Mouse (Mus musculus) adrenal gland, adult (tissue): ENCODE data around the gene Dnah11.
"Not testable (repeated sequence)": the region's sequence is repeated elsewhere in the genome, so short reads cannot be mapped to it uniquely, and the experiment has no call there.

ENCODE experiments used
- DNase-seq, 2 experiments: peaks; one replicate each; pipeline ENCODE4 v3.0.0; 2022 to 2023; ENCODE audit warnings: low spot score in 1 of 2; ENCODE audit not compliant: inconsistent age in 2 of 2

Gene Dnah11

DNA sequence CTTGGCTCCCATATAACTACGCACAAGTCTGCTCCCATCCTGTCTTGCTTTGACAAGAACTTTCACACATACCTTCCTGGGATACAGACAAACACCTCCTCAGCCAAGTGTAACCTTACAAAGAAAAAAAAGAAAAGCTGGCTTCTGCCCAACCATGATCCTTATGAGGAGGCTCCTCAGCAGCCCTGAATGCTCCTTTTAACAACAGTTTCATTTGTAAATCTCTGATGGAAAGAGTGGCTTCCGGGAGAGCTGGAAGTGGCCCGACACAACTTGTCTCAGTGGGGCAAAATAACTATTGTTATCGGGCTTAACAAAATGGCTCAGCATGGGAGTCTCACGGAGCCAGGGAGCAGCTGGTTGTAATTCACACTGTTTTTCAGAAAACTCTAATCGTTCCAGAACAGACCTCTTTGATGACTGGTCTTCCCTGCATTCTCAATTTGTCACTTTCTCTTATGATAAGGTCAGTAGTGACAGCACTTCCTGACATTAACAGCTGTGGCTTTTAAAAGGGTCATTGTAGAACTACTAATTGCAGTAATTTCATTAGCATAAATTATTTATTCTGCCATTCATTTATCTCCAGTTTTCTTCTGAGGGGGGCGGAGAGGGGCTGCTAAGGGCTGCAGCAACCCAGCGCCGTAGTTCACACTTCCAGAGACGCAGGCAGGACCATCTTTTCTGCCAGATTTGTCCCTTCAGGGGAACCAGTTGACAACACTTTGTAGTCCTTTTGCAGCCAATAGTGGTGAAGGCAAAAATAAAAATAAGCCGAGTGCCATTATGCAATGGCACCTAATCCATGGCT lies 209.6 kb downstream of the Dnah11 start:
- no peak for DNase-seq

DNA sequence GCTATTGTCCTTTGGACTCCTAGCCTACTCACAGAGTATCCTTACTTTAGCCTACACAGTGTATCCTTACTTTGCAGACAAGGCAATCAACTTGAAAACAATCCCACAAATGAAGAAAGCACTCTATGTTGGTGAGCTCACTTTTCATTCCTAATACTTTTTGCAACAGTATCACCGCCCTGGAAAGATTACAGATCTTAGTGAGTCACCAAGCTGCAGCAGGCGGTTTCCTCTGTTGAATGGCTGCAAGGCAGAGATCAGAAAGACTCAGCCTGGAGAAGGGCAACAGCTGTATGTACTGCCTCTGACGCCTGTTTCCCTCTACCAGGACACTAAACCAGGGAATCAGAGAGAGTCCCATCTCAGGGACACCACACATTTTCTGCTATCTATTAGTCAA lies 218.5 kb downstream of the Dnah11 start:
- DNase-seq, result peak; percentile 14 to 35

DNA sequence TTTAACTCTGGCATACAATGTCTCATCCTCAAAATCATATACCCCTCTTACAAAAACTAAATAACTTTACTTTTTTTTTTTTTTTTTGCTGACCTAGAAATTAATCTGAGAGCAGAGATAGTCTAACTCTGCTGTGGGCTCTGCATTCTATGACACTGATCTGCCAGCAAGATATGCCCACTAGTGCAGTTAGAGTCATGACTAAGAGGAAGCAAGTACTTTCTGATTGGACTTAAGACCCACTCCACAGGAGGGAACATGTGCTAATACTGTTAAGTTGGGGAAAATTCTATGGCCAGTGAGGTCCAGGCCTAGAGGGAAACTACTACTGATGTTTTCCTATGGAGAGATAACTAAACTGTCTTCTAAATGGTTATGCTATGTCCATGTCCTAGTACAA lies 225.1 kb downstream of the Dnah11 start:
- no peak for DNase-seq

DNA sequence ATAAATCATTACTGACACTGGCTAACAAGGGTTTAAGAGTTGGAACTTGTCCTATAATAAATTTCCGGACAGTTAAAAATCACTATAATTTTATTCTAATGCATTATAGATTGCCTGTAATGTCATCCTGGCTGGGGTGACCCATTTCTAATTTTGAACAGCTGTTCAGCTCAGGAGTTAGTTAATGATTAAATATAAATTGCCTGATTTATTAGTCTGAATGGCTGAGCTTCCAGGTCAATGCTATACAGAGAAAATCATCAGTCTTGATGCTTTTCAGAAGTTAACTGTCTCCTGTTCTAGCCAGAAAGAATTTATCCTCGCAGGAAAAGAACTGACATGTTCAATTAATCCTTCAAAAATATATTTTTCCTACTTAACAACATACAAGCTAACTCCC lies 236.1 kb downstream of the Dnah11 start:
- no peak for DNase-seq

DNA sequence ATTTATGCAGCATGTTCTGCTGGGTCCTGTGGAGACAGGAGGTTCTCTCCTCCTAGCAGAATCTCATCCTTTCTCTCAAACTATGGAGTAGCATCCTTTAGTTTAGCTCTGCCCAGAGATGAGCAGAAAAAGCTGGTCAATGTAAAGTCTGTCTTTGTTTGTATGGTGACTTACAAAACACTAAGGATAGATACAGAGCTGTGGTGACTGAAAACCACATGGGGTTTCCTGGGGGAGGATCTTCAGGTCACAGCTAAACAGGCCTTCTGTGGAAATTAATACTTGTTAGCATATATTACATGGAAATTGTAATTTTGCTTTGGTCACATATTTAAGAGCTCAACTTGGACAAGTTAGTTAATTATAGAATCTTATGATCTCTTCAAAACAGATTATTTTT lies 239.6 kb downstream of the Dnah11 start:
- DNase-seq, result no peak

DNA sequence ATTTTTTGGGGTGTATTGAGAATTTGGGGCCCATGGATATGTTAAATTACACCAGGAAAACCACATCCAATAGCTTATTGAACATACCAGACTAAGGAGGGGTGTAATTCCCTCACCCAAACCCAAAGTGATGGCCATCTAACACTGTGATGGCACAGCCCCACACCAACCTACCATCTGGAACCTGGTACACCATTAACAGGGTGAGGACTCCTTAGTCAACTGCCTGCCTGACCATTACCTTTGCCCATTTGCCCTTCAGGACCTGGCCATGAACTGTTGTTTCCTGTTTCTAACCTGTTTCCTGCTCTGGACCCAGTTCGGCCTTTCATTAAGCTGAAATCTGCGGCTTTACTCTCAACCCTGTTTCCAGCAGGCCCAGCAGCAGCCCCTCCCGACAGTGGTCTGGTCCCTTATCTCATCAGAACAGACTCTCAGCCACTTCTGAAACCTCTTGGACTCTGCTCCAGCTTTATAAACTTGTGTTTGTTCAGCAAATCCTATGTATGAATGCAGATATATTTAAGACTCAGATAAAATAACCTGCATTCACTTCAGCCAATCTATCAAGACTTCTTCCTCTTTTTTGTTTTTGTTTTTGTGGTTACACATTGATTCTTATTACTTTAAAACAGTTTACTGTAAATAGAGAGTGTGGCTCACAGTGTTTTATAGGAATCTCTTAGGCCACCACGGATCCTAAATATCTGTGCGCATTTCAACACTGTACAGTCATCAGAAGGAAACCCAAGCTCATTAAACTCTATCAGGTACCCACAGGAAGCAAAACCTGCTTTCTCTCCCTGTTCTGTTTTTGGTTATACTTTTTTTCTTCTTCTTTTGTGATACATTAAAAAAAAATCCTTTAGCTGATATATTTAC lies 251.8 kb downstream of the Dnah11 start:
- DNase-seq, result no peak

DNA sequence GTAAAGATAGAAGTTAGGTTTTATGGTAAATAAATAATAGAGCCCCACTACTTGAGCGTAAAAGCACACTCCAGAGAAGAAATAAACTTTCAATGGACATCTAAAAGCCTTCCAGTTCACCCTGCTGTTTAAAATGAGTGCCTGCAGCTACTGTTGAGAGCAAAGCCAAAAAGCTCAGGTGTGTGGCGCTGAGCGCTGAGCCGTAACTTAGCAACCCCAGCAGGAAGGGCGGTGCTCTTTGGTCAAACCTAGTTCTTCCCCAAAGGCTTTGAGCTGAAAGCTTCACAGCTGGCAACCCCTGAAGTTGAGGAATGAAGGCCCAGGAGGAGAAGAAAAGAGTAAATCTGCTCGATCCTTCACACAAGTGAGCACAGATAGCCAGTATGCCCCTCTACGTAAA lies 256.9 kb downstream of the Dnah11 start:
- DNase-seq, result no peak

DNA sequence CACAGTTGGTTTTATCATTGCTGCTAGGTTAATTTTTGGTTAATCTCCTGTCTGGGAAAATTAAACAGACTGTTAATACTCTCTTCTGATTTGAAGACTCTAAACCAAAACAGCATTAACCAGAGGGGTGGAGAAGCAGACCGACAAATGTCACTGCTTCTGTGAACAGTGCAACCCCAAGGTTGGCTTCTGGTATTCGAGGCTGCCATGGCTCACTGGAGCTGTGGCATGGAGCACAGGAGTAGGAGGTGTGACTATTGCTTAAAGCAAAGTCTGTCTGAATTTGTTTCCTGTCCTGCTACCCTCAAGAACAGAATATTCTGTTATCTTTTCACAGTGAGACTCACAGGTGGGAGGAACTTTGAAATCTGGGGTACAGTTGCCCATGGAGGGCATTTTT lies 260.6 kb downstream of the Dnah11 start:
- DNase-seq, result no peak

DNA sequence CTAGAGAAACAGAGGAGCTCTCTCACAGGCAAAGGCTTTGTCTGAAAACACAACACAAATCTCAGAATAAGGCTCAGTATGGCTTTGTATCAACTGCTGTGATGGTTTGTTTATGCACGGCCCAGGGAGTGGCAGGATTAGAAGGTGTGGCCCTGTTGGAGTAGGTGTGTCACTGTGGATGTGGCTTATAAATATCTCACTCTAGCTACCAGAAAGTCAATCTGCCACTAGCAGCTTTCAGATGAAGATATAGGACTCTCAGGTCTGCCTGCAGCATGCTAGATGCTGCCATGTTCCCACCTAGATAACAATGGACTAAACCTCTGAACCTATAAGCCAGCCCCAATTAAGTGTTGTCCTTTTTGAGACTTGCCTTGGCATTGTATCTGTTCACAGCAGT lies 266.8 kb downstream of the Dnah11 start:
- DNase-seq, result no peak

DNA sequence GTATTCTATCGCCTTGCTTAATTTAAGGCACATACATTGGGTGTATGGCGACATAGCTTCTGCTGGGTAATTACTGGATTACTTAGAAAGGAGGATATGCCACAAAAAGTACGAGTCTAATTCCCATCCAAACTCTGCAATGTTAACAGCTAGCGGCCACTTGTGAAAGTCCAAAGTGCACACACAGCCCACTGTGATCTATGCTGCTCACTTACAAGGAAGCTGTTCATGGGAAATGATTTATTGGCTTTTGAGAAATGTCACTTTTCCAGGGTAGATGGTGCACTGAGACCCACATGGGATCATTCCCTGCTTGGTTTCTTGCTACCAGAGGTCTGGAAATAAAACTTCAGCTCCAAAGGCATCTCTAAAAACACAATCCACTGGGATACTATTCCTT lies 269.1 kb downstream of the Dnah11 start:
- DNase-seq, result no peak

DNA sequence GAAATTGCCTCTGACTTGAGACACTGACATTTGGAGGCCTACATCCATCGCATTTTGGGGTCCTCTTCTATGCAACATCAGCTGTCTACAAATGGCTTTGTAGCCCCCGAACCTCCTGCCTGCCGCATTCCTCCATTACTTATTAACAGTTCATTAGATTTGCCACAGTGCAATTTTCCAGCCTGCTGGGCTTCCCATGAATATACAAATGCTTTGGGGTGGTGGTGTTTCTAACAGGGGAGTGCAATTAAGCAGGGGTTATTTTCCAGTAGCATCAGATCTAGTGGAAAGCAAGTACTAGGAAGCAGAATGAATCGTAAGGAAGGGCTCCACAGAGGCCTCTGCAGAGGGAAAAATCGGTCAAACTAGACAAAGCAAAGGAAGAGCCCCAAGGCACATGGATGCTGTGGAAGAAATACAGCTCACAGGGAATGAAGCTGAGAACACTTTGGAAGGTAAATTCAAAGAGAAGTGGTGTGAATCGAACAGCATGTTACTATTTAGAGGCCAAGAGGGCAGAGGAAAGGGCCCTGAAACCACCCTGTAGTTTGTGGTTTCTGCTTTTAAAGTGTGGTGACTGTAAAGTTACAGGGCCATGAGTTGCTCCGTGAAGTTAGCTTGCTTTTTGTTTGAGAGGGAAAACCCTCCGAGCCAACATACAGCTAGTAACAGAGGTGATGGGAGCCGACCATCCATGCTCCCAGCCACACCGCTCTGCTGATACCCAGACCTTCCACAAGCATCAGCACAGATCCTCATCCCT lies 282.8 kb downstream of the Dnah11 start:
- no peak for DNase-seq

DNA sequence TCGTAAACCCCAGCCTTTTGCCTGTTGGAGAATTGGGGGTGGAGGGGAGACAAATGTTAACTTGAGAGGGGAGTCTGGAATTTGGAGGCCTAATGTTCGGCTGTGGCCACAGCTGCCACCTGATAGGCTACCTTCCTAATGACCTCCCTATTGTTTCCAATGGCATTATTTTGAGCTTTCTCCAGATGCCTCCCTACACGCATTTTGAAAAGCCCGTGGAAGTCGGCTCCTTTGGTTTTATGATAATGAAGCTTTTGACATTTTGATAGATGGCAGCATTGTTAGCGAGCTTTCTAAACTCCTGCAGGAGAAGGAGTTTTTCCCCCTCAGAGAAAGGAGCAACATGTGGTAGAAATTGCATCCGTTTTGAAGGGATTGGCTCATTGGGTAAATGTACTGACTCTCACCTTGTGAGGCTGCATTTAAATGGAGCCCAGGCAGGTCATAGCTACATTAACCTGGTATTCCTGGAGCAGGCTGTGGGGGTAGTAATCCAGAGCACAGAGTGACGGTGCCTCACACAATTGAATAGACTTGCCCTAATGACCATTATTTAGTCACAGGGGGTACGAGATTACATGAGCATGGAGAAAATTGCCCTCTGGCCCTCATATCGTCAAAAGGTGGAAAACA lies 284.1 kb downstream of the Dnah11 start:
- no peak for DNase-seq

DNA sequence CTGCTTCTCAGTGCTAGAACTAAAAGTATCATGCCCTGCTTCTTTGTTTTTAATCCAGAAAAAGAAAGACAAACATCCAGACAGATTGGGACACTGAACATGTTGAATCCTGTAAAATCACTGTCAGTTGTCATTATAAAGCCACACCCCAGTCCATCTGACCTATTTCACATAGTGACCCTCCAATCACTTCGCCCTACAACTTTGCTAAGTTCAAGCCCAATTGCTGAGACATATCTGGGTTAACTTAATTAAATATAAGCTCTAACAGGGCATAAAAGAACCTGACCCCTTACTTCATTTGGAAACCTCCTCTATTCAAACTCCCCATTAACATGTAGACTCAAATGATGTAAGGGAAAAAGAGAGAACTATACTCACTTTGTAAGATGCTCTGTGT lies 287.4 kb downstream of the Dnah11 start:
- DNase-seq, result no peak

DNA sequence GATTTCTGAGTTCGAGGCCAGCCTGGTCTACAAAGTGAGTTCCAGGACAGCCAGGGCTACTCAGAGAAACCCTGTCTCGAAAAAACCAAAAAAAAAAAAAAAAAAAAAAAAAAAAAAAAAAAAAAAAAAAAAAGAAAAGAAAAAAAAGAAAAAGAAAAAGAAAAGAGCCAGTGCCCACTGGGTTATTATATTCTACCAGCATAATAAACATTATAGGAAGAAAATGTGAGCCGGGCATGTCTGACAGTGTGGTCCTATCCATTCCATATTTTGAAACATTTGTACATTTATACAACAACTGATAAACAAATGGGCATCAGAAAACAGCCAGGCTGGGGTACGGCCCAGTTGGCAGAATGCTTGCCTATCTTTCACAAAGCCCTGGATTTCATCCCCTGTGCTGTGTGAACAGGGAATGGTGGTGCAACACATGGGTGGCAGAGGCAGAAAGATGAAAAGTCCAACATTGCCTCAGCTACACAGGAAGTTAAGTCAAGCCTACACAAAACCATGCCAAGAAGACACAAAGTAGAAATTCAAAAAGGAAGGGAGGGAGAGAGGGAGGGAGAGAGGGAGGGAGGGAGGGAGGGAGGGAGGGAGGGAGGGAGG lies 293.5 kb downstream of the Dnah11 start:
- DNase-seq, result not testable (repeated sequence)

DNA sequence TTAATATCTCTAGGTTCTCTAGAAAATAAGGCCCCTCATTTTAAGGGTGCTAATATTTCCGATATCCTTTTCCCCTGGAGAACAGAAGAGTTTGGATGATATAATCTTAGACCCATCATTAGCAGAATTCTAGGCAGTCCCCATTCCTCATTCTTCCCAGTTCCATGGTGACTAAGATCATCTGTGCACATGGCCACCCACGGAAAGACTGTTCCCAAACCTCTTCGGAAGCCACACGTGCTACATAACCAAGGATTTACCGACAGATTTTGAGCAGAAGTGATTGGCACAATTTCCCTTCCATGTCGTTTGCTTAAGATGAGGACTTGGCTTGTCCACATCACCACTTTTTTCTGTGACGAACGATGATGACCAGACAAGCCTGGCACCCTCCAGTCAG lies 295.2 kb downstream of the Dnah11 start:
- DNase-seq, result no peak

DNA sequence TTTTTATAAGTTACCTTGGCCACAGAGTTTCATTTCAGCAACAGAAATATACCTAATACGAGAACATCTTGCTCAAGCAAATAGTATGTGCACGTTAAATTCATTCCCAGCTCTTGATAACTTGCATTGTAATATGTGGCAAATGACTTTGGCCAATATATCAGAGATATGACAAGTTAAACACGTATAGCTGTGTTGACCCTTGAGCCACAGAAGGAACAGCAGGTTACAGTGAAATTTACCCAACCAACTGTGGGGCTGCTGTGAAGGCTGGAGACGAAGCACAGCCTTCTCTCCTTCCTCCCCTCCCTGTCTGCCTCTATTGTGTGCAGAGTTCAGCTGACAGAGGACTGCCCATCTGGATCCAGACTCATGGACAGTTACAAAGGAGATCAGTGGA lies 297.5 kb downstream of the Dnah11 start:
- DNase-seq, result not testable (repeated sequence)

DNA sequence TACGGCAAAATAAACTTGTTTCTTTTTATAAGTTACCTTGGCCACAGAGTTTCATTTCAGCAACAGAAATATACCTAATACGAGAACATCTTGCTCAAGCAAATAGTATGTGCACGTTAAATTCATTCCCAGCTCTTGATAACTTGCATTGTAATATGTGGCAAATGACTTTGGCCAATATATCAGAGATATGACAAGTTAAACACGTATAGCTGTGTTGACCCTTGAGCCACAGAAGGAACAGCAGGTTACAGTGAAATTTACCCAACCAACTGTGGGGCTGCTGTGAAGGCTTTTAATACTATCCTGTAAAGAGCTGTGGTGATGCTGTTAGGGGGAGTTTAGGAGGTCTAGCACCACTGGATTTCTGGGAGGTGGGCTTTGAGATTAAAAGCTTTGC lies 298.0 kb downstream of the Dnah11 start:
- DNase-seq, result not testable (repeated sequence)

DNA sequence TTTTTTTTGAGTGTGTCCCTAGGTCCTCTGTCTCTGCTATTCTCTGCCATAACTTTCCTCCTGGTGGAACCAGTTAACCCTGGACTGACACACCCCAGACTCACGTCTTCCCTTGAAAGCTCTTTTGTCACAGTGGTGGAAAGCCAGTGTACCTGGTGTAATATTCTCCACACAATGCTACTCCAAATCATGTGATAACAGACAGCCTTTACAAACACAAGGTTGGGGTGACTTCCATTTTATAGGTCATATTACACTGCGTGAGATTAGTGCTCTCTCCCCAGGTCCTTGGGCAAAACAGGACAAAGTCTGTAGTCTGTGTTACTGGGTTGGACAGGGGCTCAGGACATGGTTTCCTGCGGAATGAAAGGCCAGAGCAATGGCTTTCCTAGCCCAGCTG lies 311.4 kb downstream of the Dnah11 start:
- DNase-seq, result no peak

DNA sequence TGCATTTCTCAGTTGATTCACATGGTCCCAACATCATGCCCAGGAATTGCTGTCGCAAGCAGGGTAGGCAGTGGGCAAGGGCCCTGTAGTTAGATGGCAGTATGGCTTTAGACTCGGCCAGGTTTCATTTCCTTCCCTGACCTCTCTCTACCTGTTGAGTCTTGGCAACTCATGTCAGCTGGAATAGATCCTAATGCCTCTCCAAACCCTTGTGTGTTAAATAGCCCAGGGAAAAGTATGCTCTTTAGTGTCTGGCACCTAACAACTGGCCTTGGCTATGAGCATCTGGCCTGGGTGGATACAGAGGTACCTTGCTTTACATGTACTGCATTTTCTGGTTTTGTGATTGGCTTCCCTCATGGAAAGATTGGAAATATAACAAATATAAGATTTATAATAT lies 314.2 kb downstream of the Dnah11 start:
- no peak for DNase-seq

DNA sequence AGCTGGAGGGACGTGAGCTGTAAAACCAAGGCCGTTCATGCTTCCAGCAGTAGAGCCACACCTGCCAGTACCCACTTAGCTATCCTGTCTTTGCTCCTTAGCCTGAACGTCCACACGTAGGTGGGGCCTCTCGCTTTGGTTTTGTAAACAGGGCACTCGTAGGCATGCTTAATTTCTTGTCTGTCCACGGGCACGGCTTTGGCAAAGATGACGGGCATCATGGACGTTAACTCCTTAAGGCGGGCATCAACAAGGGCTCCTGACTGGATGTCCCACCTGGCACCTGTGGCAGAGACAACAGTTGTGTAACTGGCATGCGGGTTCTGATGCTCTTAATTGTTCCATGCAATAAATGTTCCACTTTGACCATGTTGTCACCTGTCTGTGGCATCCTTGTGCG lies 320.5 kb downstream of the Dnah11 start:
- no peak for DNase-seq

DNA sequence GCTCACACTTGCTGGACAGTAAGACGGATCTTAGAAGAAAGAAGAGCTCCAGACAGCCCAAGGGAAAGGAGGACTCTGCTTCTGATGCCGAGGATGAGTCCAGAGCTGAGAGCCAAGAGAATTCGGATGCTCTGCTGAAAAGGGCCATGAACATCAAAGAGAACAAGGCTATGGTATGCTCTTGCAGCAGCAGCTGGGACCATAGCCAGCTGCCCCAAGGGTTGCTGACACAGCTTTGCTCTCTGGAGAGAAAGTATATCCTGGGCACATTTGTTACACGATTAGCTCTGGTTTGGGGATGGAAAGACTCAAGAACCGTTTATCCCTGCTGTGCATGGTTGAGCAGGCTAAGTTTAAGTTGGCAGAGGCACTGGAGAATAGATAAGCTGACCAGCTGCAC lies 326.6 kb downstream of the Dnah11 start:
- peak in 1 of 2 experiments; percentile 33 for DNase-seq
